Mouse (Mus musculus) cerebellum, postnatal 25 days (tissue): ENCODE data around the gene Ptpn7.
A peak's percentile ranks its signal among the peaks of the same experiment; 100 is the strongest.
"Not testable (repeated sequence)": the region's sequence is repeated elsewhere in the genome, so short reads cannot be mapped to it uniquely, and the experiment has no call there.

Source experiments
- DNase-seq, 2 experiments: peaks; one replicate each; pipeline ENCODE4 v3.0.0; 2021; ENCODE audit warnings: mixed read lengths in 2 of 2

Gene Ptpn7

DNA sequence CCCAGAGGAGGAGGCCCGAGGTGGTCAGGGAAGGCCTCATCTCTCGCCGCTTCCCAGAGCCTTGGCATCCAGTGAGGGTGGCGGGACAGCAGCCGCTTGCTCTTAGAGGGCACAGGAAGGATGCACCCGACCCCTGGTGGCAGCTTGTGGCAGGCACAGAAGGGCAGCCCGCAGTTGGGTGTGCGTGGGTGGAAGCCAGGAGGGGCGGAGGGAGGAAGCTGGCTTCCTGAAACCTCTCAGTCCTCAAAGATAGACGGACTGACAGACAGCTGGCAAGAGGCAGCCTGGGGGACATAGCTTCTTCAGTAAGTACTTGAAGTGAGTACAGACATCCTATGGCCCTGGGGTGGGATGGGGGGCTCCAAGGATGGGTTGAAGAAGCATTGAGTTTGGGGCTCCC, at the start of gene Ptpn7:
Gene Ptpn7 (plus strand): TSS at position 228 of the 400 bp plus-strand sequence.
- DNase-seq, result peak; percentile 68 to 80

- no peak for DNase-seq
Measured at GRCm38 (mm10) chr1:135083465-135083864, 49.0 kb upstream of the Ptpn7 start.

DNA sequence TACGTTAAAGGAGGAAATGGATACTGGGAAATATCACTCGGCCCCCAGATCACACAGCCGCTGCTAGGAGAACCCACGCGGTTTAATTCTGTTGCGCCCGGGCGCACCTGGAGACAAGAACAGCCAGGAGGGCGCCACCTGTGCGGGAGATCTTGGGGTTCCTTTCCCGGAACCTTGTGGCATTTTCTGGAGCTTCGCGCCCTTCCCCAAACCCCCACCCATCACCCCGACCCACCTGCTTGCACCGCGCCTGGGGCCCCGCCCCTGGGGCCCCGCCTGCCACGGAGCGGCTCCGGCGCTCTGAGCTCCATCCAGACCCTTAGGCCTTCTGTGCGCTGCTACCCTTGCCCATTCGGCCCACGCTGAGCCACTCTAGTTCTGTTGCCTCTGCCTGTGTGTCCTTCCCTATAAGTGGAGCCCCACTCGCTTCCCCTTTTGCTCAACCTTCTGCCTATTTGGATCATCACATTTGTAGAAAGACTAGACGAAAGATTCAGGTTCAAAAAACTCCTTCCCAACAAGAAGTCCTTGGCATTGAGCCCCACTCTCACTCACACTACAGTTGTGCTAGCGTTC, 47.1 kb upstream of the Ptpn7 start:
- no peak for DNase-seq

- DNase-seq, result no peak
Measured at GRCm38 (mm10) chr1:135086015-135086414, 46.5 kb upstream of the Ptpn7 start.

DNA sequence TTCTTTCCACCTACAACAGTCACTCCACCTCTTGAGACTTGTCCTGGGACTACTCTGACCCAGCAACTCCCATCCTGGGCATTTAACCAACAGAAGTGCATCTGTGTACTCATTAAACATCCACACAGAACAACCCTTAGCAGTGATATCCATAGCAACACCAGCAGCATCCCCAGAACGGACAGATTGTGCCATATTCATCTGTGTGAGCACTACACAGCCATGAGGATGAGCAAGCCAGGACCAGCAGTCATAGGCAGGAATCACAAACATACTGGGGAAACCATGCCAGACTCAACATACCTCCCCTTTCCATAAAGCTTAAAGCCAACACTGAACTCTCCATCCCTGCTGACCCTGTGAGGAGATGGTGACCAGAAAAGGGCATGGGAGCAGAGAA, 45.1 kb upstream of the Ptpn7 start:
- no peak for DNase-seq

DNA sequence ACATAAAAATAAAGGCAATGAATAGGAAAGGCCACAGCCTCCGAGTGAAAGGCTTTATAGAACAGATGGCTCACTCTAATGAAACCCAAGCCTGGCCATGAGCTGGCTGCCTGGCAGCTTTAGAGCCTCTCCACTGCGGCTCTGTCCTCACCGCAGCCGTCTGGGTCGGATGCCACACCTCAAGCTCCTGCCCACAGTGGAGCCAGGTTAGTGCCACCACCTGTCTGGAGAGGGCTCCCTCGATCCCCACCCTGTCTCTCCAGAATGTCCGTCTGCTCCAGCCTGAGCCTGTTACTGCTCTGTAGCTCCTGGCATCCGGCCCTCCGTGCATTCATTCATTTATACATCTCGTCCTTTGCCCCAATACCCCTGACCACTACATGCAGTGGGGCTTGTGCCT, 42.9 kb upstream of the Ptpn7 start:
- DNase-seq, result peak; percentile 52 to 67

DNA sequence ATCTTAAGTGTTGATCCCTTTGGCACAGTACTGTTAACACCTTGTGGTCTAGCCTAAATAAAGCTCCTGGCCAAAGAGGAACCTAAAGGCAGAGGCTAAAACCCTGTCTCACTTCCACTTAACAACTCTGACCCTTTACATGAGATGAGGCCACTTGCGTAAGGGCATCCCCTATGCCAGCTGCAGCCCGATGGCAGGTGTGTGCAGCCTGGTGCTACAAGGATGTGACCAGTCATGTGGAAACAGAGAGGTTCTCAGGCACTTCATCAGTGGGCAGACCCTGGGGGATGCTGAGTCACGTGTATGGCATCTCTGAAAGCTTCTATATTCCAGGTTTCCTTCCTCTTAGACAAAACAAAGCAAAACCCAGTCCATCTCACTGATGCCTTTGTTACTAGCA, 41.6 kb upstream of the Ptpn7 start:
- DNase-seq, result no peak

GRCm38 (mm10) chr1:135094723-135095122, 37.8 kb upstream of the Ptpn7 start:
- DNase-seq, result no peak

- DNase-seq, result no peak
Measured at GRCm38 (mm10) chr1:135095189-135095588, 37.3 kb upstream of the Ptpn7 start.

- no peak for DNase-seq
Measured at GRCm38 (mm10) chr1:135096312-135096711, 36.2 kb upstream of the Ptpn7 start.

DNA sequence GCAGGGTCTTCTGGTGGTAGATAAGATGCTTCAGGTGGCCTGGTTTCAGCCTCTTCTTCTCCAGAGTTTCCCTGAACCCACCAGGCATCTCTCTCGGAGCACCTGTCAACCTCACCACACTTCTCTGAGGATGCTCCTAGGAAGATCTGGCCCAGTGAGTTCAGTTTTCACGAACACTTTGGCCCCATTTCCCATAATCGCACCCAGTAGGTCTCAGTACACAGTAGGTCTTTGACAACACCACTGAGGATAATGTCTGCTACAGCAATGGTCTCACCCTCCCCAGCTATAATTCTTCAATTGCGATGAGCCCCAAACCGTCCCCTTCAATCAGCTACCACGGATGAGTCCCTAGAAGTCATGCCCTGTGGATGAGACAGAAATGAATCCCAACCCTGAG, 35.1 kb upstream of the Ptpn7 start:
- DNase-seq, result no peak

- DNase-seq, result peak; percentile 36 to 65
Measured at GRCm38 (mm10) chr1:135098441-135098840, 34.1 kb upstream of the Ptpn7 start.

- DNase-seq, result no peak
Measured at GRCm38 (mm10) chr1:135100400-135100799, 32.1 kb upstream of the Ptpn7 start.

GRCm38 (mm10) chr1:135105124-135105523, 27.4 kb upstream of the Ptpn7 start, which contains the start of gene Lgr6:
Gene Lgr6, minus strand, starts transcription at chr1:135105276.
- no peak for DNase-seq

GRCm38 (mm10) chr1:135105951-135106350, 26.5 kb upstream of the Ptpn7 start:
- peak; percentile 46 to 71 for DNase-seq

DNA sequence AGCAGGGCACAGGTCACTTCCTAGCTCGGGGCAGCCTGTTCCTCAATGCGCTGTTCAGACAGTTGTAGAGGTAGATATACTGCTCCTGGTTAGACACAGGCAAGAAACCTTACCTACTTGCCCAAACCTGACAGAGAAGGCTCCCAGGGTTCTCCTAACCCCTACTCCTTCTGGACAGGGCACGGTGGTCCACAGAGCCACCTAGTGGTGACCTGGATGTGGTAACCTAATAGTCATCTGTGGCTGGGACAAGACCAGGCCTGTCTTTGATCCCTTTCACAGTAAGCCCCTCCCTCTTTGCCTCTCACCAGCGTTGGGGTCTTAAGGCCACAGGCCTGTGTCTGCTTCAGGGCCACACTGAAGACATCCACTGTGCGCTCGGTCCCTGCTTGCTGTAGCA, 23.9 kb upstream of the Ptpn7 start:
- peak; percentile 43 to 67 for DNase-seq

DNA sequence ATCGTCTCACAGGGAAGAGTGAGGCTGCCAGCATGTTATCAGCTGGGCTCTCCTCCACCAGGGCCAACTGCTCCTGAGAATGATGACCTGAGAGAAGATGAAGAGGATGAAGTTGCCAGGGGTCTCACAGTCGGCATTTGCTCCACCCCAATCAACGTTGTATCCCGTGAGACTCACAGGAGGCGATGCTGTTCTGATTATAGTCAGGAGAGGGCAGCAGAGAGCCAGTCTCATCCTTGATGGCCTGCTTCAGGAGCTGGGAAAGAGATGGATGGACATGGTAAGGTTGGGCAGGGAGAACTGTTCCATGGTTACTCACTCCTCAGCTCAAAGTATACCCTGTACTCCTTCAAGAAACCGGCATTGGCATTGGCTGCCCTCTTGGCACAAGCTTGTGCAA, 22.4 kb upstream of the Ptpn7 start:
- DNase-seq, result peak; percentile 80 to 88

DNA sequence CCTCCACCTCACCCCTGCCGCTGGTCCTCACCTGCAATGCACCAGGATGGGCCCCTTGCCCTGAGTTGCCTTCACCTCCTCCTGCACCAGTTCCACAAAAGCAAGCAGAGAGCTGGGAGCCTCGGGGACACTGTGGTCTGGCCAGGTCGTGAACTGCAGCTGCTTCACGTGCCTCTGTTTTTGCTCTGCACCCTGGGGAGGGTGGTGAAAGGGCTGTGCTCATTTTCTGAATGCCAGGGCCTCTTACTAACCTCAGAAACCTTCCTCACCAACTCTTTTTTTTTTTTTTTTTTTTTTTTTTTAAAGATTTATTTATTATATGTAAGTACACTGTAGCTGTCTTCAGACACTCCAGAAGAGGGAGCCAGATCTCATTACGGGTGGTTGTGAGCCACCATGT, 21.2 kb upstream of the Ptpn7 start:
- not testable (repeated sequence) for DNase-seq

- peak; percentile 48 to 67 for DNase-seq
Measured at GRCm38 (mm10) chr1:135112661-135113060, 19.8 kb upstream of the Ptpn7 start.

GRCm38 (mm10) chr1:135124573-135125363, 7.7 kb upstream of the Ptpn7 start:
- no peak for DNase-seq

DNA sequence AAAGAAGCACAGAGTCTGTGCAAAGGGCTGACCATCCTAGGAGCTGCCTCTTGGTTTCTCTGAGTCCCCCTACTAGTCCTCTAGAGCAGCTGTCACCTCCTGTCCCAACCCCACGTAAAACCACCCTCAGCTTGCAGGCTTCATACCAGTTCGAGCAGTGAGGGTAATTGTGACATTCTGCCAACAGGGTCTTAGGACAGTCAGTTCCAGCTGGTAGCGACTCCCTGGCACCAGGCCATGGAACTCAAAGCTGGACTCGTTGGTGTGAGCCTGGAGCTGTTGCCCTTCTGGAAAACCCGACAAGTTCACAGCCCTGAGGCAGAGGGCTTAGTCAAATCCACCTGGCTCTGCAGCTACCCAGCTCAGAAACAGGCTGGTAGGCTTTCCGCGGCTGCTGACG, 6.5 kb upstream of the Ptpn7 start:
- DNase-seq, result peak in 1 of 2 experiments; percentile 33

DNA sequence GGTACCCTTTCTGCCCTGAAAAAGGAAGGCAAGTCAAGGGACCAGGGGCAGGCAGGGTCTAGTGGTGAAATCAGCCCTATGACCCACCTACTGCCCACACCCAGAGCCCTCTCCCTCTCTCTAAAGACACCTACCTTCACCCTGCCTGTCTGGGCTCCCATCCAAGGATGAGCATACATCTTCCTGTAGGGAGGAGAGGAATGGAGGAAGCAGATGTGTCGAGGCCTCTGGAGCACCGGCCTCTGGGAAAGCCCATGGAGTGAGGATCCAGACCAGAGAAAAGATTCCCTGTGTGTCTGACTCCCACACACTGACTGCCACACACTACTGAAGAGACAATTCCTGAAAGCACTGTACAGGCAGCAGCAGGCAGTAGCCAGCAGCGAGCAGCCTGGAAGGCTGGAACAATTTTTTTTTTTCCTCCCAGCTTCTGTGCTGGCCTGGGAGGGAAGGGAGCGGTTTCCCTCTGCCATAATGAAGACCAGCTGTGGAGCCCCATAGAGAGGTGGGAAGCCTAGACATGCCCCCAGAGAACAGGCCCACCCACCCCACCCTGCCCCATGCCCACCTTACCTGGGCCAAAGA, 6.0 kb upstream of the Ptpn7 start:
- DNase-seq, result no peak

- DNase-seq, result no peak
Measured at GRCm38 (mm10) chr1:135128011-135128441, 4.5 kb upstream of the Ptpn7 start.

GRCm38 (mm10) chr1:135128986-135129385, 3.5 kb upstream of the Ptpn7 start:
- DNase-seq, result no peak
